Mouse (Mus musculus) midbrain, postnatal 0 days (tissue): ENCODE measurements around the gene Sptan1. TPM values are rescaled to one million over a fixed set of nuclear protein-coding genes. Genes with fewer than 3 reads are reported as not detected.

Experiments used
- ATAC-seq: fragments of 200-750 bp; cut with Nextera tagmentation; 2 replicates; pipeline ENCODE4 v1.8.0; 2017; ENCODE audit warnings: moderate number of reproducible peaks, mild to moderate bottlenecking, moderate TSS enrichment, moderate library complexity; ENCODE audit not compliant: low FRiP score
- DNase-seq: peaks from one replicate; pipeline ENCODE4 v3.0.0-alpha.2; 2015; ENCODE audit warnings: low spot score
- H3K27ac ChIP-seq: fragments of 300-500 bp; sonication (generic); 2 replicates; pipeline ENCODE4 v1.5.1; 2014; ENCODE audit warnings: low read depth, mild to moderate bottlenecking, low read length, mixed read lengths
- H3K27me3 ChIP-seq: fragments of 300-500 bp; sonication (generic); 2 replicates; pipeline ENCODE4 v1.6.1; 2014; ENCODE audit warnings: low read length, control low read depth, mixed read lengths; ENCODE audit not compliant: insufficient read depth
- H3K36me3 ChIP-seq: fragments of 300-500 bp; sonication (generic); 2 replicates; pipeline ENCODE4 v1.6.1; 2014; ENCODE audit warnings: low read length, control low read depth, mixed read lengths; ENCODE audit not compliant: insufficient read depth
- H3K4me1 ChIP-seq: fragments of 300-500 bp; sonication (generic); 2 replicates; pipeline ENCODE4 v1.6.1; 2014; ENCODE audit warnings: mild to moderate bottlenecking, control low read depth, antibody characterized with exemption, low read length, mixed read lengths; ENCODE audit not compliant: insufficient read depth
- H3K4me2 ChIP-seq: fragments of 300-500 bp; sonication (generic); 2 replicates; pipeline ENCODE4 v1.6.1; 2014; ENCODE audit warnings: low read depth, mild to moderate bottlenecking, low read length, mixed read lengths; ENCODE audit not compliant: poor library complexity, severe bottlenecking
- H3K4me3 ChIP-seq: fragments of 300-500 bp; sonication (generic); 2 replicates; pipeline ENCODE4 v1.5.1; 2014; ENCODE audit warnings: low read depth, mild to moderate bottlenecking, low read length, moderate library complexity
- H3K9ac ChIP-seq: fragments of 300-500 bp; sonication (generic); replicated peaks from 2 replicates; pipeline ENCODE4 v1.6.1; 2014; ENCODE audit warnings: mild to moderate bottlenecking, low read length, moderate library complexity, mixed read lengths; ENCODE audit not compliant: poor library complexity, severe bottlenecking
- H3K9me3 ChIP-seq: fragments of 300-500 bp; sonication (generic); 2 replicates; pipeline ENCODE4 v1.6.1; 2016; ENCODE audit warnings: low read length, control low read depth
- CTCF ChIP-seq: IDR thresholded peaks from 2 replicates; pipeline ENCODE4 v1.5.1; 2016; ENCODE audit warnings: antibody characterized with exemption, mild to moderate bottlenecking
- WGBS: fragments of 180-500 bp; shearing (Covaris S2); extraction: QIAGEN DNeasy Blood & Tissue Kit; methylation state at CpG from one replicate; pipeline ENCODE4 v1.1.7; 2014; 5-methylcytosine and 5-hydroxymethylcytosine counted together
- polyA plus RNA-seq: library from polyadenylated mRNA; unstranded; fragments of >200 nt; fragmentation: Nextera tagmentation; extraction: Ambion mirVana; gene quantifications from 2 replicates; pipeline ENCODE4 v1.2.1, GENCODE M21; 2015
- total RNA-seq: library from RNA; depleted of rRNA; stranded (reverse); fragments of >200 nt; gene quantifications from 2 replicates; pipeline ENCODE4 v1.2.3, GENCODE M21; 2014; rRNA removed

The Sptan1 gene
- total RNA-seq (796 and 822 TPM in 2 replicates), polyA plus RNA-seq (193 and 200 TPM in 2 replicates)

DNA sequence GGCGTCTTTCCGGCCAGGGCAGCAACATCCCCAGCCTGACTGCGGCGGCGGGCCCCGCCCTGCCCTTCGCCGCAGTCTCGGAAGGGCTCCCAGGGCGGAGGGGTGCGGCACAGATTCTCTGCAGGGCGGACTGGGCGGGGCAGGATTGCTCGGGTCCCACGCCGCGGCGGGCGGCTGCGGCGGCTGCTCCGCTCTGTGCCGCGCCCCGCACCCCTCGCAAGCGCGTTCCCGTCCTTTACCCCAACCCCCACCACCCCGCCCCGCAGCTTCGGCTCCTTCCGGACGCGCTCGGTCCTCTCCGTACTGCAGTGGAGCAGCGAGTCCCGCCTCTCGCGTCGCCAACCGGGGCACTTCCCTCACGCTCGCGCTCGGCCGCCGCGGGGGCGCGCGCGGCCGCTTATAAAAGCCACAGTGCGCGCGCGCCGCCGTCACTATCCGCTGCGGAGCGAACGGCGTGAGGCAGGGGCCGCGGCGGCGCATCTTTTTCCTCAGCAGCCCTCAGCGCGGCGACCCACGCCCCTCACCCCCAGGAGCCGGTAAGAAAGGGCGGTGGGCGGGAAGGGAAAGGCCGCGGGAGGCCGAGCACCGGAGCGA is at the start of gene Sptan1:
Gene Sptan1 (plus strand): TSS at position 311 of the 594 bp plus-strand sequence.
- WGBS = under 1% methylated on average over 37 of the region's 82 CpGs
- peak within 1 kb of the TSS; percentile 98 for H3K4me3 ChIP-seq
- DNase-seq = peak; percentile 97
- no peaks in the 10 kb centered on the region for H3K27me3 ChIP-seq
- no peaks in the 10 kb centered on the region for H3K9me3 ChIP-seq
- H3K36me3 ChIP-seq = peaks cover 8% of the 10 kb centered on the region
- ATAC-seq = peak; percentile 99
- peak within 1 kb of the TSS; percentile 63 for H3K4me2 ChIP-seq
- peak within 1 kb of the TSS; percentile 99 for H3K9ac ChIP-seq
- H3K27ac ChIP-seq = peak within 1 kb of the TSS; percentile 97
- no peak for TF ChIP-seq CTCF
- H3K4me1 ChIP-seq = peaks cover 14% of the 10 kb centered on the region

DNA sequence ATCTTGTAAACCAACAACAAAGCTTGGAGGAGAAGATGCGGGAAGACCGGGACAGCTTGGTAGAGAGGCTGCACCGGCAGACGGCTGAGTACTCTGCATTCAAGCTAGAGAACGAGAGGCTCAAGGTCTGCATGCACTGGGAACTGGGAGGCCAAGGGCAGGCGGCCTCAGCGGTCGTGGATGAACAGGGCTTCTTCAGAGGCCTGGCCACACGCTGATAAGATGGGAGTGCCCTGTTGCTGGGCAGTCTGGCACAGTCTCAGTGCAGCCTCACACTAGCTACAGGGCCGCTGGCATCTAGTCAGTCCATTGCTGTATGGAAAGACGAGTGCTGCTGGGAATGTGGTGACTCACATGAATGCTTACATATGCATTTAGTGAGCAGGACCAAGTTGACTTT is 47.7 kb upstream of the Sptan1 start:
- no peak for DNase-seq
- Histone ChIP-seq H3K4me2 (no peak overlapping the region), H3K9me3 (no peaks in the 10 kb centered on the region), H3K27me3 (no peaks in the 10 kb centered on the region), H3K27ac (no peak overlapping the region), H3K9ac (no peak overlapping the region), H3K4me1 (no peaks in the 10 kb centered on the region), H3K36me3 (peaks cover 74% of the 10 kb centered on the region), H3K4me3 (no peak overlapping the region)
- TF ChIP-seq CTCF = no peak
- ATAC-seq = no peak
- WGBS = 92% methylated on average over 11 of the region's 11 CpGs

GRCm38 (mm10) chr2:29922011-29922410 is 43.3 kb upstream of the Sptan1 start:
- H3K9ac ChIP-seq = no peak overlapping the region
- no peaks in the 10 kb centered on the region for H3K27me3 ChIP-seq
- H3K4me3 ChIP-seq = no peak overlapping the region
- no peak overlapping the region for H3K27ac ChIP-seq
- H3K9me3 ChIP-seq = no peaks in the 10 kb centered on the region
- H3K4me1 ChIP-seq = no peaks in the 10 kb centered on the region
- WGBS = 70% methylated on average over 11 of the region's 11 CpGs
- no peak for TF ChIP-seq CTCF
- peaks cover 75% of the 10 kb centered on the region for H3K36me3 ChIP-seq
- DNase-seq (peak; percentile 6), ATAC-seq (no peak)
- H3K4me2 ChIP-seq = no peak overlapping the region

DNA sequence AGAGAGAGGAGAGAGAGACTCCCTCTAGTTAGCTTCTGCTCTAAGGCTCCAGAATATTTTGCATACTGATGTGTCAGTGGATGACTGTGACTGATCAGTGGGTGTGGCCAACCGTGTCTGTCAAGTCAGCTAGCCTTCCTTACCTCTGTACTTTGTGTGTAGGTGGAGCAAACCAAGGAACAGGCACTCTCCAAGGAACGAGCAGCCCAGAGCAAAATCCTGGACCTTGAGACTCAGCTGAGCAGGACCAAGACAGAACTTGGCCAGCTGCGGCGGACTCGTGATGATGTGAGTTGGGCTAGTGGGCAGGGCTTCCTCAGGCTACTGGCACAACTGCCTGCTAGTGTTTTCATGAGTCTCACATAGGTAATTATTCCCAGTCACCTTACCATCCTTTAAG is 38.8 kb upstream of the Sptan1 start:
- Histone ChIP-seq H3K4me1 (no peaks in the 10 kb centered on the region), H3K27ac (no peak overlapping the region), H3K36me3 (peaks cover 74% of the 10 kb centered on the region), H3K4me3 (no peak overlapping the region), H3K9me3 (no peaks in the 10 kb centered on the region), H3K9ac (no peak overlapping the region), H3K27me3 (no peaks in the 10 kb centered on the region), H3K4me2 (no peak overlapping the region)
- 88% methylated on average over 5 of the region's 5 CpGs for WGBS
- TF ChIP-seq CTCF = no peak
- no peak for DNase-seq
- no peak for ATAC-seq

DNA sequence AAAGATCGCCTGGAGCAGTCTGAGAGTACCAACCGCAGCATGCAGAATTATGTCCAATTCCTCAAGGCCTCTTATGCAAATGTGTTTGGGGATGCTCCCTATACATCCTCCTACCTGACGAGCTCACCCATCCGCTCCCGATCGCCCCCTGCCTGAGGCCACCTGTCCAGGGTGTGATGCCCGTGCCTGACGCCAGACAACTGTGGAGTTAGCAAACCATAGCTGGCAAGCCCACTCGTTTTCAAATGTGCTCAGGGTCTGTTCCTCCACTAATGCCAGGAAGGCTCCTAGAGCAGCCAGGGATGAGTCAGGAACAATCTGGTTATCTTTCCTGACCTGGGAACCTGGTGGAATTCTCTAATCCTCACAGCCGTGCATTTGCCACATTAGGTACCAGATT is 34.9 kb upstream of the Sptan1 start:
- no peak overlapping the region for H3K4me2 ChIP-seq
- H3K4me1 ChIP-seq = no peaks in the 10 kb centered on the region
- 87% methylated on average over 10 of the region's 10 CpGs for WGBS
- H3K27ac ChIP-seq = no peak overlapping the region
- no peaks in the 10 kb centered on the region for H3K27me3 ChIP-seq
- no peaks in the 10 kb centered on the region for H3K9me3 ChIP-seq
- peaks cover 41% of the 10 kb centered on the region for H3K36me3 ChIP-seq
- no peak overlapping the region for H3K9ac ChIP-seq
- no peak overlapping the region for H3K4me3 ChIP-seq
- DNase-seq (peak; percentile 20), ATAC-seq (no peak)
- no peak for TF ChIP-seq CTCF

- H3K9me3 ChIP-seq = no peaks in the 10 kb centered on the region
- 84% methylated on average over 6 of the region's 6 CpGs for WGBS
- H3K27me3 ChIP-seq = no peaks in the 10 kb centered on the region
- peaks cover 34% of the 10 kb centered on the region for H3K36me3 ChIP-seq
- H3K4me3 ChIP-seq = no peak overlapping the region
- no peak overlapping the region for H3K4me2 ChIP-seq
- DNase-seq (no peak), ATAC-seq (no peak)
- H3K27ac ChIP-seq = no peak overlapping the region
- H3K4me1 ChIP-seq = no peaks in the 10 kb centered on the region
- no peak overlapping the region for H3K9ac ChIP-seq
- no peak for TF ChIP-seq CTCF
These were observed 34.2 kb upstream of the Sptan1 start for GRCm38 (mm10) chr2:29931194-29931593.
